Mouse (Mus musculus): ENCODE measurements around the gene Mrrf. TPM values are rescaled to one million over a fixed set of nuclear protein-coding genes. Genes with fewer than 3 reads are reported as not detected.
"Not testable (repeated sequence)": the region's sequence is repeated elsewhere in the genome, so short reads cannot be mapped to it uniquely, and the experiment has no call there.

Gene Mrrf
- polyA plus RNA-seq, 1 experiment from 2014 or later: 26.5 TPM

- not testable (repeated sequence) for H3K27me3 ChIP-seq; ATAC-seq (ENCODE audit: insufficient number of reproducible peaks, insufficient read depth, low FRiP score, low TSS enrichment, low read depth)
- WGBS: 78% methylated on average over 4 of the region's 4 CpGs
Measured at GRCm38 (mm10) chr2:36181587-36182368, 45.6 kb downstream of the Mrrf start.

GRCm38 (mm10) chr2:36183278-36183677 lies 47.1 kb downstream of the Mrrf start:
- H3K4me2 ChIP-seq: no peak overlapping the region
- no peak overlapping the region for H3K27ac ChIP-seq
- H3K4me3 ChIP-seq (replicated peaks): no peak overlapping the region
- ATAC-seq (ENCODE audit: insufficient number of reproducible peaks, insufficient read depth, low FRiP score, low TSS enrichment, low read depth): no peak
- H3K36me3 ChIP-seq: peaks cover 14% of the 10 kb centered on the region; the same call in 1 of the 2 replicates
- no peak overlapping the region for H3K9ac ChIP-seq (replicated peaks)
- no peaks in the 10 kb centered on the region for H3K9me3 ChIP-seq
- no peaks in the 10 kb centered on the region for H3K4me1 ChIP-seq (replicated peaks)
- H3K27me3 ChIP-seq: no peaks in the 10 kb centered on the region
- WGBS: 69% methylated on average over 2 of the region's 2 CpGs

More at GRCm38 (mm10) chr2:36181587-36182368, 45.6 kb downstream of the Mrrf start:
- not testable (repeated sequence) for H3K4me1 ChIP-seq (replicated peaks); H3K27ac ChIP-seq; H3K9ac ChIP-seq (replicated peaks); H3K4me2 ChIP-seq; H3K9me3 ChIP-seq; H3K4me3 ChIP-seq (replicated peaks)
- peaks cover 26% of the 10 kb centered on the region; the same call in 1 of the 2 replicates for H3K36me3 ChIP-seq

DNA sequence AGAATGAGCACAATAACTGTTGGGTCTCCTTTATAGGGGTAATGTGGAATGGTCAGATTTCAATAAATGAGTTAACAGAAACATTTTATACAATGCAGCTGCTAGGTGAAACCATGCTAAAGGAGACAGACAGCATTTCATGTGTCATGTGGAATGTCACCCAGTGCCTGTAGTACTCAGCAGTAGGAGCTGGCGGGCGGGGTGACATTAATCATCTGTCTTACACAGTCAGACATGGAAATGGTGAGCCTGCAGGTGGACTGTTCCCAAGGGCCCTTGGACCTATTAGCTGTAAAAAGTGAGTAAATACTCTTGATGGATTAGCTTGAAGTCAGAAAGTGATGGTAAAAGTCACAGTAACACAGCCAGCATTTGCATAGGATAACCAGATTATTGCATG lies 48.0 kb downstream of the Mrrf start:
- Histone ChIP-seq H3K9me3 (no peaks in the 10 kb centered on the region), H3K4me2 (no peak overlapping the region), H3K27me3 (no peaks in the 10 kb centered on the region), H3K9ac (replicated peaks) (no peak overlapping the region), H3K4me1 (replicated peaks) (no peaks in the 10 kb centered on the region), H3K36me3 (0 out of 2 replicates have a peak, but pooled peaks cover 10% of the 10 kb centered on the region), H3K4me3 (replicated peaks) (no peak overlapping the region), H3K27ac (no peak overlapping the region)
- no peak for ATAC-seq (ENCODE audit: insufficient number of reproducible peaks, insufficient read depth, low FRiP score, low TSS enrichment, low read depth)
- 93% methylated on average over 2 of the region's 2 CpGs for WGBS

GRCm38 (mm10) chr2:36184876-36185275 lies 48.7 kb downstream of the Mrrf start:
- ATAC-seq (ENCODE audit: insufficient number of reproducible peaks, insufficient read depth, low FRiP score, low TSS enrichment, low read depth): no peak
- no peak overlapping the region for H3K4me3 ChIP-seq (replicated peaks)
- H3K4me2 ChIP-seq: no peak overlapping the region
- no peaks in the 10 kb centered on the region for H3K27me3 ChIP-seq
- H3K27ac ChIP-seq: no peak overlapping the region
- 66% methylated on average over 6 of the region's 6 CpGs for WGBS
- H3K36me3 ChIP-seq: 0 out of 2 replicates have a peak, but pooled peaks cover 4% of the 10 kb centered on the region
- no peaks in the 10 kb centered on the region for H3K9me3 ChIP-seq
- H3K4me1 ChIP-seq (replicated peaks): no peaks in the 10 kb centered on the region
- no peak overlapping the region for H3K9ac ChIP-seq (replicated peaks)

DNA sequence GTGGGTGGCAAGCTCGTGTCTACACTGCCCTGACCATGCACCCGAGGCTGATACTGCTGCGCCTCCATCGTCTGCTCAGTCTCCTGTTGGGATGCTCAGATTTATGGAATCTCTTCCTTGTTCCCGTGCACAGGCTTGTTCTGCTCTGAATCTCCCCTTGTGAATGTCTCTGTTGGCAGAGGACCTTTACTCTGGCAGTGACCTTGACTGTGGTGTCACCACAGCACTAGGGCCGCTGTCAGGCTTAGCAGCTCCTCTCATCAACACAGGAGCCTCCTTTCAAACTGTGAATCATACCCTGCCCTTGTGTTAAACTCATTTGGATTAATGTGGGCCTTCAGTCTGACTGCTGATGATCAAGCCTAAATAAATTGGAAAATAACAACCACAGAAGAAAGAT lies 53.0 kb downstream of the Mrrf start:
- H3K27me3 ChIP-seq; H3K4me2 ChIP-seq; H3K36me3 ChIP-seq; H3K4me1 ChIP-seq (replicated peaks); H3K9me3 ChIP-seq; ATAC-seq (ENCODE audit: insufficient number of reproducible peaks, insufficient read depth, low FRiP score, low TSS enrichment, low read depth); H3K27ac ChIP-seq; H3K4me3 ChIP-seq (replicated peaks); H3K9ac ChIP-seq (replicated peaks): not testable (repeated sequence)
- 81% methylated on average over 6 of the region's 6 CpGs for WGBS

DNA sequence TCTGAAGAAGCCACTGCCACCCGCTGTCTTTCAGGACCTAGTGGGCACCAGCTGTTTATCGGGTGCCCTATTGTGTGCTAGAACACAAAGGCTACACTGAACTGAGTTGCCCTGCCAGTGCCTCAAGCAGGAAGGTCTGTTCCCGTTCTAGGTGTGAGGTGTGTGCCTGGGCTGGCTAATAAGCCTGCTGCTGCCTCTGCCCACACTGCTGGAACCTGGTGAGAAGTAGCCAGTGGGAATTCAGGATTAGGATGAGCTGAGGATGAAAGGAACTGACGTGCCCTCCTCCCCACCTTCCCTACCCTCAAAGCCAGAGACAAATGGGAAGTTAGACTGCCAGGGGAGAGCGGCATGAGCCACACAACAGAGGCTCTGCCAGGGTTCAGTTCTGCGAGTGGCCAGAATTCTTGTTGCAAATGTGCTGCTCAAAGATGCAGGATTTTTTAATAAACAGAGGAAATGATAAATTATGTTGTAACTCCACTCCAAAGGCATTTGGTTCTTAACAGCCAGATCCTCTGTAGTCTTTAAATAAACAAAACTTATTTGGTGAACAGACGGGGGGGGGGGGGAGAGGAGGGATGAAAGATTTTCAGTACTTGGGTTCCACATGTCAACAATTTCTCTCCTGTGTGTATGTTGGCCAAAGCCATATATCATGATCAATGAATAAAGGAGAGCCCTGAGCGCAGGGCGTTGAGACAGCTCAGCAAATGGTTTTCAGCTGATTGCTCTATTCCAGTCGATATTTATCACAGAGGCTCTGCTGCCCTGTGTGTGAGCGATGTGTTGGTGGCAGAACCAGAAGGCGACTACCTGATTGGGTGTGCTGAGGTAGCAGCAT lies 55.1 kb downstream of the Mrrf start:
- no peak overlapping the region for H3K27ac ChIP-seq
- H3K9ac ChIP-seq (replicated peaks): no peak overlapping the region
- 32% methylated on average over 12 of the region's 12 CpGs for WGBS
- ATAC-seq (ENCODE audit: insufficient number of reproducible peaks, insufficient read depth, low FRiP score, low TSS enrichment, low read depth): no peak
- H3K4me3 ChIP-seq (replicated peaks): no peak overlapping the region
- H3K4me1 ChIP-seq (replicated peaks): peaks cover 5% of the 10 kb centered on the region; the same call in 1 of the 2 replicates
- peaks cover 5% of the 10 kb centered on the region; the same call in 1 of the 2 replicates for H3K27me3 ChIP-seq
- peaks cover 4% of the 10 kb centered on the region; the same call in 1 of the 2 replicates for H3K36me3 ChIP-seq
- H3K4me2 ChIP-seq: no peak overlapping the region
- H3K9me3 ChIP-seq: no peaks in the 10 kb centered on the region

DNA sequence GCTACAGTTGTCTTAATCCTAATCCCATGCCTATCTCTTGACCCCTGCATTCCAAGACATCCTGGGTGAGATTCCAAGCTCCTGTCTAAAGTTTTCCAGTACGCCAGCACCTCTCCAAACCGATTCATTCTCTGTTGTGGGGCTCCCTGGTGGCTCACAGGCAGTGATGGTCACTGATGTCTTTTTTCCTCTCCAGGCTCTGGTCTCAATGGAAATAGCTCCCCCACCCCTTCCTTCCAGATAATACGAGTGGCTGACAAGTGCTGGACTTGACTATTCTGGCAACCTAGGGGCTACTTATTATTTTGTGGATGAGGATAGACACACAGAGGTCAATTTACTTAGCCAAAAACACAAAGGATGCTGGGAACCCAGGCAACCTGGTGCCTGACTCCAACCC lies 60.8 kb downstream of the Mrrf start:
- Histone ChIP-seq H3K4me2 (no peak overlapping the region), H3K27ac (no peak overlapping the region), H3K9me3 (no peaks in the 10 kb centered on the region), H3K4me3 (replicated peaks) (no peak overlapping the region), H3K9ac (replicated peaks) (no peak overlapping the region), H3K36me3 (no peaks in the 10 kb centered on the region), H3K27me3 (peaks cover 62% of the 10 kb centered on the region), H3K4me1 (replicated peaks) (peaks cover 5% of the 10 kb centered on the region)
- no peak for ATAC-seq (ENCODE audit: insufficient number of reproducible peaks, insufficient read depth, low FRiP score, low TSS enrichment, low read depth)
- WGBS: 67% methylated on average over 3 of the region's 3 CpGs

- Histone ChIP-seq H3K4me2 (no peak overlapping the region), H3K36me3 (no peaks in the 10 kb centered on the region), H3K4me1 (replicated peaks) (peaks cover 15% of the 10 kb centered on the region), H3K4me3 (replicated peaks) (no peak overlapping the region), H3K9ac (replicated peaks) (no peak overlapping the region), H3K27ac (no peak overlapping the region), H3K9me3 (no peaks in the 10 kb centered on the region), H3K27me3 (peaks cover 73% of the 10 kb centered on the region)
- no peak for ATAC-seq (ENCODE audit: insufficient number of reproducible peaks, insufficient read depth, low FRiP score, low TSS enrichment, low read depth)
- WGBS: 27% methylated on average over 20 of the region's 20 CpGs
Measured at GRCm38 (mm10) chr2:36197919-36198881, 62.0 kb downstream of the Mrrf start.

DNA sequence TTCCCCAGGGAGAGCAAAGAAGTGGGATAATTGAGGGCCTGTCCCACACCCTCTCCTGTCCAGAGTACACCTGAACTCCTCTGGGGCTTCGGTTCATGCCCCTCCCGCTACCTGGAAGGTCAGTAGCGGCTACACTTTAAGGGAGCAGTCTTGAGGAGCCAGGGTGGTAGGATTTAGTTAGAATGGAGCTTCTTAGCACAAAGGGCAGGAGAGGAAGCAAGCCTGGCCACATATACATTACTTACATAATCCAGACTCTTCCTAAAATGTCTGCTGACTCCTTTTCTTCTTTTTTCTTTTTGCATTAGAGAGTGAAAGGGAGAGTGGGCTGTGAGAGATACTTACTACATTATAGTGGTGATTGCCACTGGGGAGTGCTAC lies 62.7 kb downstream of the Mrrf start:
- no peak for ATAC-seq (ENCODE audit: insufficient number of reproducible peaks, insufficient read depth, low FRiP score, low TSS enrichment, low read depth)
- Histone ChIP-seq H3K4me3 (replicated peaks) (no peak overlapping the region), H3K9me3 (no peaks in the 10 kb centered on the region), H3K27ac (no peak overlapping the region), H3K36me3 (no peaks in the 10 kb centered on the region), H3K4me2 (no peak overlapping the region), H3K4me1 (replicated peaks) (peaks cover 19% of the 10 kb centered on the region), H3K27me3 (peaks cover 80% of the 10 kb centered on the region), H3K9ac (replicated peaks) (no peak overlapping the region)
- 33% methylated on average over 3 of the region's 3 CpGs for WGBS

DNA sequence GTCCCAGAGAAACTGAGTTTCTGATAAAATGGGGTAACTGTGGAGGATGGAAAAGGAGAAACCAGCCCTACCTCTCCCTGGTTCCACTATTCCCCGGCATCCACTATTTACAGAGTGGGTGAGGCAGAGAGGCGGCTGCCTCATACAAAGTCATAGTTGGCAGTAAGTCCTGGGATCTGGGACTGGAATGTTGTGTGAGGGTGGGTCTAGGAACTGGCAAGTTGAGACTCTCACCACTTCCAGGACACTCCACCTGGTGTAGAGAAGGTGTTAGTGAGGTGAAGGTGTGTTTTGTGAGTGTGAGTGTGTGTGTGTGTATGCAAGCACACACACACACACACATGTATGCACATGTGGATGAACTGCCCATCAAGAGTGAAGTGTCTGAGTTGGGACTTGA lies 64.6 kb downstream of the Mrrf start:
- Histone ChIP-seq H3K9ac (replicated peaks) (no peak overlapping the region), H3K36me3 (no peaks in the 10 kb centered on the region), H3K27me3 (peaks cover 98% of the 10 kb centered on the region), H3K4me1 (replicated peaks) (peaks cover 22% of the 10 kb centered on the region), H3K4me2 (no peak overlapping the region), H3K9me3 (no peaks in the 10 kb centered on the region), H3K27ac (no peak overlapping the region), H3K4me3 (replicated peaks) (no peak overlapping the region)
- 73% methylated on average over 2 of the region's 2 CpGs for WGBS
- no peak for ATAC-seq (ENCODE audit: insufficient number of reproducible peaks, insufficient read depth, low FRiP score, low TSS enrichment, low read depth)
